Mouse (Mus musculus) heart, postnatal 36 days (tissue): ENCODE results near the gene Sorcs3. TPM values are rescaled to one million over a fixed set of nuclear protein-coding genes. Genes with fewer than 3 reads are reported as not detected.

Source experiments
- DNase-seq, 2 experiments: peaks; one replicate each; pipeline ENCODE4 v3.0.0; 2021 to 2022
- intact Hi-C: fragments of 180-260 bp; cut with DNase I; formaldehyde crosslinking; loops from one replicate; pipeline ENCODE4 v1.15.1; 2025
- total RNA-seq, 2 experiments: library from RNA; stranded (reverse); gene quantifications; 2 replicates each; pipeline ENCODE4 v1.2.3; 2021

Gene Sorcs3
- total RNA-seq, 2 experiments from 2014 or later = not detected

GRCm38 (mm10) chr19:48282250-48282649 is 76.4 kb downstream of the Sorcs3 start:
- intact Hi-C loops = no loop called here
- DNase-seq = no peak

GRCm38 (mm10) chr19:48283217-48283616 is 77.4 kb downstream of the Sorcs3 start:
- no peak for DNase-seq
- intact Hi-C loops = no loop called here

GRCm38 (mm10) chr19:48285602-48286225 is 79.9 kb downstream of the Sorcs3 start:
- DNase-seq = no peak

GRCm38 (mm10) chr19:48294251-48294650 is 88.4 kb downstream of the Sorcs3 start:
- DNase-seq = no peak
- intact Hi-C loops = no loop called here

More at GRCm38 (mm10) chr19:48285602-48286225, 79.9 kb downstream of the Sorcs3 start:
- intact Hi-C loops = no loop called here

DNA sequence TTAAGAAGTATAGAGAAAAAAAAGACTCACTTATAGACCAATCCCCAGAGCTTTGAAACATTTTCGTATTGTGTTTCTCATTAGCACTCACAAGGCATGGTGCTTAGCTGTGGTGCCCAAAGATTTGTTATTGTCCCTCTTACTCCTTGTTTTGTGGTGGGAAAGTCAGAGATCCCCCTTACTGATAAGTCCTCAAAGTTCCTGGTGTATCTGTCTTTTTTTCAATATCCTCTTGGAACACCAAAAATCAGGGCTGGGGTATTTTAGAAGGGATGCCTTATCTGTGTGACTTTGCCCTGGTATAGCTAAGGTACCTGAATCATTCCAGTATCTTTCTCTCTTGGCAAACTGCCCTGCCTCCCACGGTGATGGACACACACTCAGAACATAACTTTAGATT is 92.6 kb downstream of the Sorcs3 start:
- intact Hi-C loops = no loop called here

GRCm38 (mm10) chr19:48300440-48301231 is 94.8 kb downstream of the Sorcs3 start:
- intact Hi-C loops = no loop called here
- no peak for DNase-seq

More for the DNA sequence above, 92.6 kb downstream of the Sorcs3 start:
- no peak for DNase-seq

DNA sequence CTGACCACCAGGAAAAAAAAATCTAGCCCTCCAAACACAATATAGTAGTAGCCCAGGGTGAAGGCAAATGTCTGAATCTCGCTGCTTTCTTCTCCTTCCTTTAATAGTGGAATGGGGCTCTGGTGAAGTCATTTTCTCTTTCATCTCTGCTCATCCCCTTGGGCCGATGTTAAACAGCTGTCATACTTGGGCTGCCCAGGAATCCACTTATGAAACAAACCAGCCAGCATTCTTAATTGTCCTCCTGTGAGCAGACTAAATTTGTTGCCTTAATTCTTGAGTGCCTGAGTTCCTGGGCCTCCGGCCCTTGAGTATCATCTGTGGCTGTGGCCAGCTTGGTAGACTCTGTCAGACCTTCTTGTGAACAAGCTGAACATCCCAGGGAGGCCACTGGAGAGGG is 95.5 kb downstream of the Sorcs3 start:
- intact Hi-C loops = no loop called here
- no peak for DNase-seq

DNA sequence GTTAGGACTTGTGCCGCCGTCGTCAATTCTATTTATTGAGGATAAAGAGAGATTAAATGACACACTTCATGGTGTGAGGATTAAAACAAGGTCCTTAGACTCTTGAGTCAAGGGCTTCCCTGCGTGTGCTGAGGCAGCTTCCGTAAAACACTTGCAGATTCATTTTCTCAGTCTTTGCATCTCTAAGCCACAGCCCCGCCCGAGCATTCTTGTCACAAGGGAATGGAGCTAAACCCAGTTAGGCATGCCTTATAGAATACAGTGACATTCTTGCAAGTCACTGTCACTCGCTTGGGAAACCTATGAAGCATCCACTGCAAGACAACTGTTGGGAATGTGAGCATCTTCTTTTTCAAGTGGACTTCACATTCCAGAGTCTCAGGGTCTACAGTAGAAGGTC is 102.5 kb downstream of the Sorcs3 start:
- no peak for DNase-seq
- intact Hi-C loops = no loop called here

GRCm38 (mm10) chr19:48309531-48310337 is 103.9 kb downstream of the Sorcs3 start:
- intact Hi-C loops = no loop called here
- no peak for DNase-seq

DNA sequence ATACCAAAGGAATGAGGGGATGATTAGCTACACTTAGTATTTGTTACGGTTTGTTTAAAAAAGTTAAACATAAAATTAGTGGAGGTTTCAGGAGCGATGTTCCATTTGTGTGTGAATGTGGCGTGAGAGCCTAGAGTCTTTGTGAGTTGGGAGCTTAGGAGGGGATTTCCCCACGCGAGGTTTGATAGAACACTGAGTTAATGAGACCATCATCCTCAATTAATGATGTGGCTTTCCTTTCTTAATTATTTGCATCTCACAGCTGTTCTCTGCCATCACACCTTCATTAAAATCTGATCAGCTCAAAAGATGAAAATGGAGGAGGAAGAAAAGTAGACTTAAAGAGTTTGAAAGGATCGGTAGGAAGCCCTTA is 104.5 kb downstream of the Sorcs3 start:
- intact Hi-C loops = no loop called here
- no peak for DNase-seq

DNA sequence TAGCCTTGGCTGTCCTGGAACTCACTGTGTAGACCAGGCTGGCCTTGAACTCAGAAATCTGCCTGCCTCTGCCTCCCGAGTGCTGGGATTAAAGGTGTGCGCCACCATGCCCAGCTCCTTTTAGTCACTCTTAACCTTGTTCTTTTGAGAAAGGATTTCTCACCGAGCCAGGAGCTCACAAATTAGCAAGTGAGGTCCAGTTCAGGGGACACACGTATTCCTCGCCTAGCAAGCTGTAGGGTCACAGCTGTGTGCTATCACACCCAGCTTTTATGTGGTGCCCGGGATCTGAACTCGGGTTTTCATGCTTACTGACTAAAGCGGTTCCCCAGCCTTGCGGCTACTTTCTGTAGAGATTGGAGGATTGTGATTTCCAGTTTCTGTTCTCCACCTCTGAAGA is 108.0 kb downstream of the Sorcs3 start:
- DNase-seq = no peak
- intact Hi-C loops = no loop called here

DNA sequence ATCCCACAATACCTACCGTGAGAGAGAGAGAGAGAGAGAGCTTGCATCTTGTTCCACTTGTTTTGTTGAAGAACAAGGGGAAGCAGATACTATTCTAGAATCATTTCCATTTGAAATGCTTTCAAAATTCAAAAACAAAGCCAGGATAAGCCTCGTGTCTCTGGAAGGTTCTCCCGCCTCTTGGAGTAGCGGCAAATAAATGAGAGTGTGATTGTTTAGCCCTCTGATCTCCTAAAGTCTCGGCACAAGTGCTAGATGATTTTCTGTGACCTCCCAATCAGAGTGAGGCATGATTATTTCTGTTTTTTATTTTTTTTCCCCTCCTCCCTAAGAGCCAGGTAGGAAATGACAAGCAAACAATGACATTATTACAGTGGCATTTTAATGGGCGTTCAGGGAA is 121.3 kb downstream of the Sorcs3 start:
- no peak for DNase-seq

DNA sequence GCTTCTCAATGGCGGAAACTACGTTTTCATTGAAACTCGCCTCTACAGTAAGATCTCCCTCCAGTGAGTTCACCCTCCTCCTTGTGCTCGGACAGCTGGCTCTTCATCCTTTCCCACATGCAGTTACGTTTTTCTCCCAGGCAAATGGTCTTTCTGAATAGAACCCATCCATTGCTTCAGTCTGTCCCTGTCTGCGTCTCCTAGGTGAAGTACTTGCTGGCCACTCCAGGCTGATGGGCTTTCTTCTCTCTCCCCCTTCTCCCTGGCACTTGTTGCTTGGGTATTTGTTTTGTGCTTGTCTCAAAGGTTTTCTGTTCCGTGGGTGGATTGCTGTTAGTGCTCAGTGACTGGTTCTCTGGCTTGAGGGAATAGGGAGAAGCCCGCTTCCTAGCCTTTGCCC is 122.3 kb downstream of the Sorcs3 start:
- no peak for DNase-seq
- intact Hi-C loops = no loop called here

More for the DNA sequence above, 121.3 kb downstream of the Sorcs3 start:
- intact Hi-C loops = no loop called here

GRCm38 (mm10) chr19:48331640-48332039 is 125.8 kb downstream of the Sorcs3 start:
- DNase-seq = no peak
- intact Hi-C loops = no loop called here

- intact Hi-C loops = no loop called here
- peak; percentile 5 to 23 for DNase-seq
Observed at GRCm38 (mm10) chr19:48333085-48333484, 127.3 kb downstream of the Sorcs3 start.

GRCm38 (mm10) chr19:48337461-48337860 is 131.6 kb downstream of the Sorcs3 start:
- no peak for DNase-seq
- intact Hi-C loops = no loop called here

GRCm38 (mm10) chr19:48338098-48338497 is 132.3 kb downstream of the Sorcs3 start:
- DNase-seq = no peak
- intact Hi-C loops = no loop called here

DNA sequence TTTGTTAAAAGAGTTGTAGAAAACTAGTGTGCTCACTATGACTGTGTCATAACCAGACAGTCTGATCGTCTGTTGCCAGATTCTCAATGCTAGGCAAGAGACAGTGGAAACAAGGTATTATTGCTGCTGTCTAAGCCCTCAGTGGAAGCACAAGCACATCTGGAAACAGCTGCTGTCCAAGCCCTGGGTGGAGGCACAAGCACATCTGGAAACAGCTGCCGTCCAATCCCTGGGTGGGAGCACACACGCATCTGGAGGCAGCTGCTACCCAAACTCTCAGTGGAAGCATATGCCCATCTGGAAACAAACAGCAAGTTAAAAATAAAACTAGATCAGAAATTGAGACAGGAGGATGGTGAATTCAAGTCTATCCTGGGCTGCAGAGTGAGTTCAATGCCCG is 136.9 kb downstream of the Sorcs3 start:
- intact Hi-C loops = no loop called here
- DNase-seq = no peak

- intact Hi-C loops = no loop called here
- no peak for DNase-seq
Observed at GRCm38 (mm10) chr19:48343442-48343841, 137.6 kb downstream of the Sorcs3 start.

DNA sequence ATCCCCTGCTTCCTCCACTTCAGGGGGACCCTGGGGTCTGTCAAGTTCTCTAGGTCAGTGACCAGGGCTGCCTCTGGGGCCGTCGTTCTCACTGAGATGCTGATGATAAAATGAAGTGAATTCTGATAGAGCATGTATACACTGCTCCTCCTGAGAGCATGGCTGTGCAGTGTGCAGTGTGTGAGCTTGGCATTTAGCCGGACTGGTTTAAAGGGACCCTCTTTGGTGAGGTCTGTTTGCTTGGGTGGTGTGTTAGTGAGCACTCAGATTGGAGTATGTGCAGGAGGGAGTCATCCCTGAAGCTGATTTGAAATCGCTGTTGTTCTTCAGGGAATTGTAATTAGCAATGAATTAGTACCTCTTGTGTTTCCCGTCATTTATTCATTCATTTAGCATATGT is 141.3 kb downstream of the Sorcs3 start:
- intact Hi-C loops = no loop called here

DNA sequence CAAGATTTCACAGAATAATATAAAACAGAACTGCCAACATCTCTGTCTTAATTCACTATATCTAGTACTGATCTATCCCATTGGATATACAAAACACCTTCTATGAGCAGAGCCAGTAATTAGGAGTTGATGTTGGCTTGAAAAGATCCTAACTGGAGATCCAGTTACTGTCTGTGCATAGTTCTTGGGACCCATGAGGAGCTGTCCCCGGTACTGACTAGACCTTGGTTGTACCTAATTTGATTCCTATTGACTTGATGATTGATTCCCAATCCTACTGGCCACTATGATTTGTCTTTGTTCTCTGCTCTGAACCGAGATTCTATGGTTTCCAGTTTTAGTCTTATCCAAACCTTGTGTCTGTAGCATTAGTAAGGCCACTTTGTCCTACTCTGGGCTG is 151.0 kb downstream of the Sorcs3 start:
- no peak for DNase-seq
- intact Hi-C loops = no loop called here

More for the DNA sequence above, 141.3 kb downstream of the Sorcs3 start:
- no peak for DNase-seq
